Mouse (Mus musculus): ENCODE measurements at regions not wholly inside any gene's neighbourhood (a gene's known extent, or its start where the extent isn't known, plus 50 kb on each side); places are given as distances from the start of the nearest gene placed in this dataset.

- DNase-seq, result no peak
Measured at GRCm38 (mm10) chr10:92625781-92626180, 96.4 kb downstream of the Nedd1 start.

GRCm38 (mm10) chr10:92615684-92616379 is 106.4 kb downstream of the Nedd1 start:
- DNase-seq, result no peak

- no peak for DNase-seq
Measured at GRCm38 (mm10) chr10:92614341-92614740, 107.9 kb downstream of the Nedd1 start.

GRCm38 (mm10) chr10:92611060-92611459 is 111.2 kb downstream of the Nedd1 start:
- DNase-seq, result no peak

GRCm38 (mm10) chr10:92606761-92607160 is 115.5 kb downstream of the Nedd1 start:
- no peak for DNase-seq

DNA sequence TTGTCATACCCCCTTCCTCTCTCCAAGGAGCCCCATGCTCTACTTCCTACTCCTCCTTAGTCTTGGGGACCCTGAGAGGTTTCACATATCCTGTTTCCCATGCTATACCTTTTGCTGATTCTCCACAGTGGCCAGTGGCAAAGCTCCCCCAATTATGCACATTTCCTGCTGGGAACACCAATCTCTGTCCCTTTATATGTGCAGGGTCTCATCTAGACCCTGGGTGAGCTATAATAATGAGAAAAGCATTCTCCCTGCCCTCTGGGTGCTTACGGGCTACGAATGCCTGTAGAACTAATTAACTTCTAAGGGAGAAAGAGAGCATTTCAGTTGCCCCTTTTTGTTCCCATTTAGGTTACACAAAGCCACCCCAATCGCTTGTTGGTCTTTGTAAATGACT is 116.6 kb downstream of the Nedd1 start:
- no peak for DNase-seq

DNA sequence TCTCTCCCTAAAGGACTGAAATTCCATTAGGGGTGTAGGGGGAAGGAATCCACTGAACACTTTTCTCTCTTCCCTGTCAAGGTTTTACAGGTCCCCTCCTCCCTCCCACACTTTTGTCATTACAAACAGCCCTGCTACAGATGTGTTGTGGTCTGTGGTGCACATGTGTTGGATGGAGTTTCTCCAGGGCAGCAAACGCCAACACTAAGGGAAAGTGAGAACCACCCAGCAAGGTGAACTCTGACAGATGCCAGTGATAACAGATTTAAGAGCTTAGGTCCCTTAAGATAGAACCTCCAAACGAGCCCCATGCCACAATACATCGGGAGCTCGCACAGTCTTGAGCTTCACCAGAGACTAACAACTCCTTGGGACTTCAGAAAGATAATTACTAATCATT is 122.1 kb downstream of the Nedd1 start:
- DNase-seq, result no peak

DNA sequence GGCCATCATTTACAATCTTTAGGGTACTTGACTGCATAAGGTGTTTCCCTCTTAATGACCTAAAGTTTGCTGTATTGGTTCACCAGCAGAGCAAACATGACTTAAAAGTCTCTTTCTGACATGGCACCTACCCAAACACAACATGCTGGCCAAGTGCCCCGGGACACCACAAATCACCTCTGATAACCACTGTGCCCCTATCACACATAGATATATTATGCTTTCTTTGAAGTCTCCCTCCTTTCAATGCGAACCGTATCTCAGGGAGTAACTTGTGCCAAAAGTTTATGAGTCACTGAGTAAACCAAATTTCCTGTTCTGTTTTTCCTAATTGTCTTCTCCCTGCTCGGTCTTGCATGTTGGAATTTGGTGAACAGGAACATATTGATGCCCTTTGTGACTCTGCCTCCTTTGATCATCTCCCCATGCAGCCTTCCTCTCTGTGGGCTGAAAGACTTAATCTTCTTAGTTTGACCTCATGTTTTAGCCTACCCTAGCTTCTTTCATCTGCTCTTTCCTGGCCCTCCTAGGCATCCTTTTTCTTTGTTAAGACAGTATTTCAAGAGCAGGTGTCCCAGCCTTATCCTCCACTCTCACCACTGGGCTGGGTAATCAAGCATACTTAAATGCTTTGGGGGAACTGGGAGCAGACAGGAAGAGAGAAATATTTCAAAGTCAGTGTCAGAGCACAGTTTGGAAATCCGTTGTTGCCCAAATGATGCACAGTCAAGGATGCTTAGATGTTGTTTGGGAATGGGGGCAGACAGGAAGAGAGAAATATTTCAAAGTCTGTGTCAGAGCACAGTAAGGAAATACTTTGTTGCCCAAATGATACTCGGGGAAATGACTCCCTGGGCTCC is 126.5 kb downstream of the Nedd1 start:
- DNase-seq, result no peak

- no peak for DNase-seq
Measured at GRCm38 (mm10) chr10:92593947-92594460, 128.2 kb downstream of the Nedd1 start.

- DNase-seq, result no peak
Measured at GRCm38 (mm10) chr10:92578872-92579271, 143.3 kb downstream of the Nedd1 start.

DNA sequence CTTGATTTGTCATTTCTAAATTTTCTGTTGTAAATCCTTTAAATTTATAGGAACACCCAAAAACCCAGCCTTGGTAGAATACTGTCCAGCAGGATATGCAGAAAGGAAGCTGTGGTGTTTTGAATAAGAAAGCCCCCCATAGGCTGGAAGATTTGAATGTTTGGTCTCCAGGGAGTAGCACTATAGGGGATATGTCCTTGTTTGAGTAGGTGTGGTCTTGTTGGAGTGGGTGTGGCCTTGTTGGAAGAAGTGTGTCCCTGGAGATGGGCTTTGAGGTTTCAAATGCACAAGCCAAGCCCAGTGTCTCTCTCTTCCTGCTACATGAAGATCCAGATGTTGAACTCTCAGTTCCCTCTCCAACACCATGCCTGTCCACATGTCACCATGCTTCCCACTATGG is 151.7 kb downstream of the Nedd1 start:
- no peak for DNase-seq

DNA sequence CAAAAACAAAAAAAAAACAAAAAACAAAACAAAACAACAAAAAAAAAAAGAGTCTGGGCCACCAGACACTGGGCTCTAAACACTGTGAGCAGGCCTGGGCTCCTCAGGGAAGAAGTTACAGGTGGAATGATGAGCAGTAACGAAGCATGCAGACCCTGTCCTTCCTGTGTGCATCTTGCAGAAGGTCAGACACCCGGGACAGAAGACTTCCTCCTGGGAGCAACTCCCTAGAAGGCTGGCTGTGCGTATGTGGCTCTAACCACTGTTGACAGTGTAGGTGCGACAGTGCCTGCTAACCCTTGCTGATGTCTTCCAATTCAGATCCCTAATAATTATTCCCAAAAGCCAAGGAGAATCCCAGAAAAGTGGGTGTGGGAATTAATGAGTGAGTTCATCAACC is 164.8 kb downstream of the Nedd1 start:
- no peak for DNase-seq

DNA sequence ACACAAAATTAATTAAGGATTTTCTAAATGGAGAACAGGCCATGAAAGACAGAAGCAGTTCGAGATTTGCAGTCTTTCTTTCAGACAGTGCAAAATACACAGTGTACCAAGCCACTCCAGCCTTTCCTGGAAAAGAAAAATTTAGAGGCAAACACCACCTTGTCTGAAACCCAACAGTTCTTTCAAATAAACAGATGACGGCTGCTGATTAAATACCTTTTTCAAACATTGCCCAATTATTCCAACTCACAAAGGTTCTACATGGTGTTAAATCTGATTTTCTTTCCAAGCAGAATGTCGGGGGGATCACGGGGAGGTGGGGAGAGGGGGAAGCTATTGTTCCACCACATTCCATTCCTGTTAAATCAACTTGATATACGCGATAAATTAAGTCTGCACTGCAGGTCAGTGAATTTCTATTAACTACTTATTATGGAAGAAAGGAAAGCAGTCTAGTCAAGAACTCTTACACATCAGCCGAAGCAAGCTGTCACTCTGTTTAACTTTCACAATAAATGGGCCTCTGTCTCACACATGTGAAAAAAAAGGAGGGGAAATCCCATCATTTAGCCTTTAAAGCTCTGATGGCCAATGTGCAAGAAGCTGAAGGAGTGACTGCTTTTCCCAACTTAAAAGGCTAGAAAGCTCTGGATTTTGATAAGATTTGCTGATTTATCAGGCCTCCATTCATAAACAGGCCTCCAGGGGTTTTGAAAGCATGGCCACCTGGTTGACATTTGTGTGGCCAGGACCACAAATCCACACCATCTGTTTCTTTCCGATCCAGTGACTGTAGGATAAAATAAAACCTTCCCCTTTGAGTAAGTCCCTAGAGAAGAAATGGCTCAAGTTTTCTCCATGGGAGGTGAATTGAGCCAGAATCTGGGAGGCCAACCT is 165.4 kb downstream of the Nedd1 start:
- no peak for DNase-seq

DNA sequence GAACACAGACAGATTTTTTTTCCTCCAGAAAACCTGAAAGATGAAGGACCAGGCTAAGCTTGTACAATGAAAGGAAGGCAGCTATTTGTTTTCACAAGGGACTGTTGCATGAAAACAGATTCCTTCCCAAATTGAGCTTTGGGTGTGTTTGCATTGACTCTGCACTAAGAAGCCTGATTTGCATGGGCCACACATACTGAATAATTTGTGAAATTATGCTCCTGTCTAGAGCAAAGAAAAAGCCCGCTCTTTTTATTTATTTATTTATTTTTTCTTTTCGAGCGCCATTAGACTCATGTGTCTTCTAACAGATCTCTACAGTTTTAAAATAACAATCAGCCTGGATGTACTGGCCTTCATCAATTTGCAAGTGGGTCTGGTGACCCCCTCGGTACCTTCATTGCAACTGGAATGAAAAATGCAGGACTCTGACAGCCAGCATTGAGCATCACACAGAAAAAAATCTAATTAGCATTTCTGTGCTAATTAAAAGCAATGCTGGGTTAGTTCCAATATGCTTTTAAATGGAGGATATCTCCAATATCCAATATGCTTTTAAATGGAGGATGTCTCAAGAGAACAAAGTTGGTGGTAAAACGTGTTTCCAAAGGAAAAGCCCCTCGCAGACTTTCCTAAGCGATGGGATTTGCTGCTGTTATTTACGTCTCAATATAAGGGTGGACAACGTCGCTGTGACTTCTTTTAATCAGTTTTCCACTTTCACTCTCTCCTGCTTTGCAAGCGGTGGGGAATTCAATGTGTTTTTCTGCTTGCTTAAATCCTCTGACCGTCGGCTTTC is 166.3 kb downstream of the Nedd1 start:
- no peak for DNase-seq

DNA sequence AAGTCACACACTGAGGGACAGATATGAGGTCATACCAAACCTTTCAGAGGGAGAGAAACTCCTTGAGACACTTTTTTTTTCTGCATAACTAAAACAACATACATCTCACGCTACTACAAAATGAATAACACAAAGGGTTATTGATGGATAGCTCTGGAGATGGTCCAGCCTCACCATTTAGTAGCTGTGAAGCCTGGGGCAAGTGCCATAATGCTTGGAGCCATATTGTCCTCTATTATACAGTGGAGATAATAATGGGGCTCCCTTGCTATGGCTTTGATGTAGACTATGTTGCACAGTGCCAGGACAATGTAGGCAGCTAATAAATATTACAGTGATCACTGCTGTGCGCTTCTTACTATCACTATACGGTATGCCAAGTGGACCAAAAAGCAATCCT is 168.3 kb downstream of the Nedd1 start:
- DNase-seq, result no peak

- DNase-seq, result no peak
Measured at GRCm38 (mm10) chr10:92548875-92549586, 173.2 kb downstream of the Nedd1 start.

DNA sequence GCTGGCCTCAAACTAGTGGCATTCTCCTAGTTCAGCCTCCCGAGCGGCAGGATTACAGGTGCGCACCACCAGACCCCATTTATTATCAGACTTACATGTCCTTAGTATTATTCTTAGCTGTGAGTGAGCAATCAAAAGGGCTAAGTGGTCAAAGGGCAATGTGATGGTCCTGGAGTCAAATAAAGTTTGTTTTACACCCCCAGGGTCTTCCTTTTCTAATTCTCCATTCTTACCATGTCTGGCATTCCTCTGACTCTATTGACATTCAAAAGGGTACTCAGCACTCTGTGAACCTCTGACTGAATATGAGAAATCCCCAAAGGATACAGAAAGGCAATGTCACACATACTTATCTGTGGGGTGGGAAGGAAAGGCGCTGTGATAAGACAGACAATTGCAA is 183.8 kb downstream of the Nedd1 start:
- no peak for DNase-seq

DNA sequence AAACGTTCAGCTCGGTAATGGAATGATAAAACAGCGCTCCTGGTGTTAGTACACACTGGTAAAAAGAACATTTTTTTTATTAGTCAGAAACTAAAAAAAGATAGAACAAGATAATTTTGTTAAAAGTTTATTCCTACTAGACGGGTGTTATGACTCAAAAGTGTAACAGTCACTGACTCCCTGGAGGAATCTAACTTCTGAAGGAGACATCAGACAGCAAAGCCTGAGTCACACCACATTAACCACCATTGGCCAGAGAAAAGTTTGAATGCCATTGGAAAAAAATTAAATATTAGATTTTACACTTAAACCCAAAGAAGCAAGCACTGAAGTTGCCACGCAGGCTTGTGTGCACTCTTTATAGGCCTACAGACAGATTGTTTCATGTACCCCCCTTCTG is 205.3 kb downstream of the Nedd1 start:
- no peak for DNase-seq

GRCm38 (mm10) chr10:92511769-92512168 is 210.5 kb downstream of the Nedd1 start:
- no peak for DNase-seq

- DNase-seq, result no peak
Measured at GRCm38 (mm10) chr10:92510677-92511076, 211.5 kb downstream of the Nedd1 start.

- DNase-seq, result no peak
Measured at GRCm38 (mm10) chr10:92504271-92504670, 217.9 kb downstream of the Nedd1 start.

Data from heart, adult 18-20 months (tissue).